Mouse (Mus musculus) kidney, embryonic 14.5 days (tissue): ENCODE measurements around the gene Rin2. TPM values are rescaled to one million over a fixed set of nuclear protein-coding genes. Genes with fewer than 3 reads are reported as not detected.

Source experiments
- ATAC-seq: fragments of 200-750 bp; cut with Nextera tagmentation; 2 replicates; pipeline ENCODE4 v1.8.0; 2017; ENCODE audit warnings: moderate number of reproducible peaks, mild to moderate bottlenecking, moderate TSS enrichment, moderate library complexity; ENCODE audit not compliant: low FRiP score, low TSS enrichment
- H3K27ac ChIP-seq: fragments of 300-500 bp; sonication (generic); 2 replicates; pipeline ENCODE4 v1.5.1; 2014; ENCODE audit warnings: low read depth, mild to moderate bottlenecking, low read length, moderate library complexity, mixed read lengths
- H3K27me3 ChIP-seq: fragments of 300-500 bp; sonication (generic); 2 replicates; pipeline ENCODE4 v1.6.1; 2014; ENCODE audit warnings: mild to moderate bottlenecking, low read length; ENCODE audit not compliant: control insufficient read depth, insufficient read depth
- H3K36me3 ChIP-seq: fragments of 300-500 bp; sonication (generic); 2 replicates; pipeline ENCODE4 v1.6.1; 2014; ENCODE audit warnings: low read length, mixed read lengths; ENCODE audit not compliant: control insufficient read depth, insufficient read depth
- H3K4me1 ChIP-seq: fragments of 300-500 bp; sonication (generic); 2 replicates; pipeline ENCODE4 v1.6.1; 2014; ENCODE audit warnings: low read length, mixed read lengths; ENCODE audit not compliant: control insufficient read depth, insufficient read depth
- H3K4me2 ChIP-seq: fragments of 300-500 bp; sonication (generic); replicated peaks from 2 replicates; pipeline ENCODE4 v1.6.1; 2014; ENCODE audit warnings: low read depth, mild to moderate bottlenecking, low read length
- H3K4me3 ChIP-seq: fragments of 300-500 bp; sonication (generic); 2 replicates; pipeline ENCODE4 v1.5.1; 2014; ENCODE audit warnings: mild to moderate bottlenecking, low read length
- H3K9ac ChIP-seq: fragments of 300-500 bp; sonication (generic); 2 replicates; pipeline ENCODE4 v1.6.1; 2014; ENCODE audit warnings: low read depth, mild to moderate bottlenecking, low read length, moderate library complexity
- H3K9me3 ChIP-seq: fragments of 300-500 bp; sonication (generic); 2 replicates; pipeline ENCODE4 v1.6.1; 2016; ENCODE audit warnings: low read length; ENCODE audit not compliant: control insufficient read depth
- WGBS: fragments of 180-500 bp; shearing (Covaris S2); extraction: QIAGEN DNeasy Blood & Tissue Kit; methylation state at CpG from one replicate; pipeline ENCODE4 v1.1.7; 2014; 5-methylcytosine and 5-hydroxymethylcytosine counted together
- polyA plus RNA-seq: library from polyadenylated mRNA; unstranded; fragments of >200 nt; fragmentation: Nextera tagmentation; extraction: Ambion mirVana; gene quantifications from 2 replicates; pipeline ENCODE4 v1.2.1, GENCODE M21; 2014

Rin2 gene
- polyA plus RNA-seq, 1 experiment from 2014 or later: 36.3 TPM

- Histone ChIP-seq H3K27ac (no peak overlapping the region), H3K36me3 (no peaks in the 10 kb centered on the region), H3K4me2 (no peak overlapping the region), H3K9me3 (no peaks in the 10 kb centered on the region), H3K4me3 (no peak overlapping the region), H3K27me3 (no peaks in the 10 kb centered on the region), H3K4me1 (peaks cover 7% of the 10 kb centered on the region), H3K9ac (no peak overlapping the region)
- no peak for ATAC-seq
- 88% methylated on average over 10 of the region's 10 CpGs for WGBS
Observed at GRCm38 (mm10) chr2:145691367-145692009, 16.5 kb downstream of the Rin2 start.

- H3K4me2 ChIP-seq: no peak overlapping the region
- ATAC-seq: no peak
- WGBS: 90% methylated on average over 6 of the region's 6 CpGs
Observed at GRCm38 (mm10) chr2:145697160-145697559, 22.1 kb downstream of the Rin2 start.

DNA sequence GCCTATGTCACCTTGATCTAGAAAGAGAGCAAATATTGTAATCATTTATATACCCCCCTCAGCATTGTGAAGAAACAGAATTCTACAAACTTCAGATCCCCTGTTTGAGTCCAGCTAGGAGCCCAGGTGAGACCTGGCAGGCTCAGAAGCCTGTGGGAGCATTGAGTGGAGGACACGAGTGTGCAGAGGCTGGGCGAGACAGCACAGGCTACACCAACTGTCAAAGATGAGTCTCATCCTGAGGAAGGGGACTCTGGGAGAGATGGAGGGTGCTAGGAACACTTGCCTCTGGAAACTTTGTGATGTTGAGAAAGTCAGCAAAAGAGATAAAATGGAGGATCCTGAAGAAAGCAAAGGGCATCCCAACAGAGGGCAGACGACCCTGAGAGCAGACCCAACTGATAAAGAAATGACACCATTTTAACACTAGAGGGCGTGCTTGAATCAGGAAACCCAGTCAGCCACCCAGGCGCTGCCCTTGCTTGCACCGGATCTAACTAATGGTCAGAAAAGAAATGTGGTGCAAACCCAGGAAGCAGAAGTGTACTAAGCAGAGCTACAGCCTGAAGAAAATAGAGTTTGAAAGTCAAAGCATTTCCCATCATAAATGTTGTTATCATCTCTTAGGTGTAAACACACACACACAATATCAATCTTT, 24.5 kb downstream of the Rin2 start:
- 36% methylated on average over 6 of the region's 6 CpGs for WGBS
- no peak overlapping the region for H3K9ac ChIP-seq
- H3K36me3 ChIP-seq: peaks cover 7% of the 10 kb centered on the region; the same call in 1 of the 2 replicates
- no peak overlapping the region for H3K27ac ChIP-seq
- no peak overlapping the region for H3K4me3 ChIP-seq
- H3K9me3 ChIP-seq: no peaks in the 10 kb centered on the region
- no peaks in the 10 kb centered on the region for H3K4me1 ChIP-seq
- no peaks in the 10 kb centered on the region for H3K27me3 ChIP-seq
- H3K4me2 ChIP-seq: no peak overlapping the region
- ATAC-seq: peak; percentile 78; the same call in 1 of the 2 replicates

More at GRCm38 (mm10) chr2:145697160-145697559, 22.1 kb downstream of the Rin2 start:
- no peaks in the 10 kb centered on the region for H3K27me3 ChIP-seq
- peaks cover 2% of the 10 kb centered on the region; the same call in 1 of the 2 replicates for H3K36me3 ChIP-seq
- no peak overlapping the region for H3K27ac ChIP-seq
- H3K9ac ChIP-seq: no peak overlapping the region
- no peaks in the 10 kb centered on the region for H3K4me1 ChIP-seq
- H3K4me3 ChIP-seq: no peak overlapping the region
- no peaks in the 10 kb centered on the region for H3K9me3 ChIP-seq

- Histone ChIP-seq H3K27ac (no peak overlapping the region), H3K27me3 (no peaks in the 10 kb centered on the region), H3K9me3 (no peaks in the 10 kb centered on the region), H3K4me1 (no peaks in the 10 kb centered on the region), H3K9ac (no peak overlapping the region), H3K36me3 (peaks cover 7% of the 10 kb centered on the region; the same call in 1 of the 2 replicates), H3K4me3 (no peak overlapping the region), H3K4me2 (no peak overlapping the region)
- WGBS: 62% methylated on average over 8 of the region's 8 CpGs
- ATAC-seq: no peak
Observed at GRCm38 (mm10) chr2:145700237-145700985, 25.4 kb downstream of the Rin2 start.

DNA sequence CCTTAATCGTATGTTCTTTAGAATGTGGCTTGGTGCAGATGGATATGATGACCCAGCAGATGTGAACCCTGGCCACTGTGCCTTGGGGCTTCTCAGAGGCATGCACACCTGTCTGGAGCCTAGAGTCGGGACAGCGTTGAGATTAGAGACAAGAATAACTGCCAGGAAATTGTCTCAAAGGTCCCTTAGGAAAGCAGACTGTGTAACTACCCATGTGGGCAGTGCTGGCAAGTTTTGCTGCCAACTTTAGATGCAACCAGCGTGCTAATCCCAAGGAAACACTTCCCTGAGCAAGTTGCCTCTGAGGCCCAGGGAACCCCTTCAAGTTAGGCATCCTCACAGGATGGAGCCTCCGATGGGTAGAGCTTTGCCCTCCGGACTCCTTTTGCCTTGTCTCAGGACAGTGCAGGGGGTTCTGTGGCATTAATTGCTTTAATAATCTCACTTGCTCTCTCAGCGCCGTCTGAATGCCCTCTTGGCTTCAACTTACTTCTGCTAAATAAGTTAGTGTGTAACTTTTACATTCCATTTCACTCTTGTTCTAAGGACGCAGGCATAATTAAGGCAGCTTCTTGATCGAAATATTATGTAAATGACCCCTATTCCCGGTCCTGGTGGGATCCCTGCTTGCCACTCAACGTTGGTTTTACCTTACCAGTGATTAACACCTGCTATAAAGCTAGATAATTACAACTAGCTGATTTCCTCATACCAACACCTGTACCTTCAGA, 26.8 kb downstream of the Rin2 start:
- H3K27ac ChIP-seq: no peak overlapping the region
- no peak overlapping the region for H3K4me2 ChIP-seq
- no peak overlapping the region for H3K9ac ChIP-seq
- H3K27me3 ChIP-seq: no peaks in the 10 kb centered on the region
- ATAC-seq: no peak
- 71% methylated on average over 12 of the region's 12 CpGs for whole genome bisulfite sequencing
- H3K4me3 ChIP-seq: no peak overlapping the region
- H3K36me3 ChIP-seq: peaks cover 7% of the 10 kb centered on the region; the same call in 1 of the 2 replicates
- no peaks in the 10 kb centered on the region for H3K4me1 ChIP-seq
- H3K9me3 ChIP-seq: no peaks in the 10 kb centered on the region

DNA sequence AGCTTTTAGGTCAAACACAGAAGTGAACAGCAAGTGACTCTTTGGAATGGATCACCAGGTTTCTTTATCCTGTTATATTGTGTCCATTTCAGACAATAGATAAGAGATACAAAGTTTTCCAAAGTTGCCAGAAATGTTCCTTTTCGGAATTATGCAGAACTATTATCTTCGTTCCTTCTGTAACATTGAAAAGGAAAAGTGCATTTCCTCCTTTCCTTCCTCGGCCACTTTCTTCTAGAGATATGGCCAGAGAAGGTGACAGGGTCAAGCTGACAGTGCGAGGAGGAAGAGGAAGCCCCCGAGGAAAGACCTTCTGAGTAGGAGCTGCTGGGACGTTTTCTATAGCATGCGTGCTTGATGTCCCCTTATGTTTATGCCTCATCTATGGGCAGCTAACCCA, 29.7 kb downstream of the Rin2 start:
- WGBS: 78% methylated on average over 7 of the region's 7 CpGs
- no peak overlapping the region for H3K9ac ChIP-seq

GRCm38 (mm10) chr2:145709727-145710389, 34.8 kb downstream of the Rin2 start:
- H3K4me1 ChIP-seq: no peaks in the 10 kb centered on the region
- H3K4me3 ChIP-seq: no peak overlapping the region
- peaks cover under 1% of the 10 kb centered on the region; the same call in 1 of the 2 replicates for H3K9me3 ChIP-seq
- no peak overlapping the region for H3K9ac ChIP-seq
- no peak overlapping the region for H3K4me2 ChIP-seq
- peak; percentile 85 for ATAC-seq
- H3K27me3 ChIP-seq: no peaks in the 10 kb centered on the region
- no peak overlapping the region for H3K27ac ChIP-seq
- WGBS: 30% methylated on average over 11 of the region's 11 CpGs
- peaks cover 18% of the 10 kb centered on the region for H3K36me3 ChIP-seq

More for the DNA sequence above, 29.7 kb downstream of the Rin2 start:
- no peak overlapping the region for H3K4me3 ChIP-seq
- no peaks in the 10 kb centered on the region for H3K4me1 ChIP-seq
- no peaks in the 10 kb centered on the region for H3K9me3 ChIP-seq
- peaks cover 7% of the 10 kb centered on the region; the same call in 1 of the 2 replicates for H3K36me3 ChIP-seq
- H3K27me3 ChIP-seq: no peaks in the 10 kb centered on the region
- ATAC-seq: no peak
- no peak overlapping the region for H3K27ac ChIP-seq
- H3K4me2 ChIP-seq: no peak overlapping the region

DNA sequence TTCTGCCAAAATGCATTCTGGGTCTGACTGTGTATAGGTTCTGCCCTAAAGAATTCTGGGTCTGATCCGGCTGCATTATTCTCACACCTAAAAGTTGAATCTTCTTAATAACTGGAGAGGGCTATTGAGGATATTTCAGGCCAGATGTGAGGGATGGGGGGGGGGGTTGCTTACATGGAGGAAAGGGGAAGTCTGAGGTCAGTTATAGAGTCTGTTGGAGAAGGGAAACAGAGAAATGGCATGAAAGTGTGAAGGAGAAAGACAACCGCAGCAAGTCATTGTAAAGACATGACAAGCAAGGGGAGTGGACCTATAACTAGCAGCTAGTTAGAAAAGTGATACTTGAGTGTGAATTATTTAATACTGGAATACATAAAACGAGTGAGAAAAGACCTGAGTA, 36.5 kb downstream of the Rin2 start:
- no peak for ATAC-seq
- 47% methylated on average over 3 of the region's 3 CpGs for WGBS

More for the DNA sequence above, 36.5 kb downstream of the Rin2 start:
- peaks cover 6% of the 10 kb centered on the region for H3K9me3 ChIP-seq
- H3K4me2 ChIP-seq: no peak overlapping the region
- no peaks in the 10 kb centered on the region for H3K4me1 ChIP-seq
- H3K27ac ChIP-seq: no peak overlapping the region
- no peaks in the 10 kb centered on the region for H3K27me3 ChIP-seq
- H3K4me3 ChIP-seq: no peak overlapping the region
- H3K36me3 ChIP-seq: peaks cover 18% of the 10 kb centered on the region
- H3K9ac ChIP-seq: no peak overlapping the region
